Comparison of ENCODE assay signal across 8 mouse cellular contexts in the genomic region with DNA sequence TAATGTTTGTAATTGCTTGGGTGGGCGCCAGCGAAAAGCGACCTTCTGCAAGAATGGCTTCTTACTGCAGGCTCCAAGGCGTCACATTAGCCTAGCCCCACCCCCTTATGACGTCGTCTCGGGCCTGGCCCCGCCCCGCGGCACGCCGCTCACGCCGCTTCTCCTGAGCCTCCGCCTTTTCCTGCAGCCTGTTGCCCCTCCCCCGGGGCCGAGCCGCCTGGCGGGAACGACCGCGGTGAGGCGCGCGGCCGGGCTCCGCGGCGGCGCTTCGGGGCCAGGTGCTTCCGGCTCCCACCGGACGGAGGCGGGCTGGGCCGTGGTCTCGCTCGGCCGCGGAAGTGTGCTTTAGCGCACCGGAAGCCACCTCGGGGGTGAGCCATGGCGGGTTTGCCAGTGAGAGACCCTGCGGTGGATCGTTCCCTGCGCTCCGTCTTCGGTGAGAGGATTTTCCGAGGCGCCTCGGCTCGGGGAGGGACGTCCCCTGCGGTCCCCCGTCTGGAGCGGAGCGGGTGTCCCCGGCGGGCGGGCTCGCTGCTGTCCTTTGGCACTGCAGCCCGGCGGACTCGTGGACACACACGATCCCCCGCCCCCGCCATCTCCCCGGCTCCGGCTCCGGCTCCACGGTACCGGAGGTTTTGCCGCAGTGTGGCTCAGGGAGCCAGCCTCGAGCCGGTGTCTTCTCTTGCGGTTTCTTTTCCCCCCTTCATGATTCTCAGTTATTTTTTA. TPM values are rescaled to one million over a fixed set of nuclear protein-coding genes. Genes with fewer than 3 reads are reported as not detected.
DNase-seq lines count a peak whose midpoint lies in the region; ATAC-seq and TF ChIP-seq lines count a peak whose summit lies in the region.

A gene (plus strand): TSS at position 201 of the 726 bp plus-strand sequence.

- H3K4me2 ChIP-seq in lung, embryonic 16.5 days (ENCODE audit: low read depth, low read length): peak within 1 kb of the TSS; percentile 51

- H3K4me3 ChIP-seq in MEL (ENCODE audit: control insufficient read depth in 1 of 2, insufficient read depth in 1 of 2, low read depth in 2 of 2, low read length in 2 of 2): peak within 1 kb of the TSS; percentile 90 to 96
- H3K4me3 ChIP-seq in cerebellum, adult 2 months (replicated peaks; ENCODE audit: insufficient read depth, low read depth, low read length): peak within 1 kb of the TSS; percentile 52
- peak within 1 kb of the TSS; percentile 61 for H3K4me3 ChIP-seq in lung, embryonic 16.5 days (ENCODE audit: low read length)

- H3K36me3 ChIP-seq in MEL (ENCODE audit: control insufficient read depth in 1 of 2, insufficient read depth in 2 of 2, low read length in 2 of 2): peaks cover 20 to 32% of the 10 kb centered on the region in 2 experiments
- peaks cover 7% of the 10 kb centered on the region; the same call in 1 of the 2 replicates for H3K36me3 ChIP-seq in lung, embryonic 16.5 days (ENCODE audit: control insufficient read depth, insufficient read depth, low read length)

- peak; percentile 88 to 94 for ATAC-seq in hematopoietic stem cell, adult 5-6 weeks (replicated peaks in 1 of 2; ENCODE audit: insufficient read depth in 1 of 2, low FRiP score in 2 of 2, low TSS enrichment in 1 of 2, low read depth in 1 of 2, poor library complexity in 2 of 2, severe bottlenecking in 2 of 2)
- peak; percentile 99 for ATAC-seq in lung, embryonic 16.5 days (ENCODE audit: low read depth)

- H3K27me3 ChIP-seq in MEL (ENCODE audit: control insufficient read depth in 1 of 2, insufficient read depth in 2 of 2, low read length in 2 of 2): no peaks in the 10 kb centered on the region
- no peaks in the 10 kb centered on the region for H3K27me3 ChIP-seq in cerebellum, adult 2 months (ENCODE audit: control insufficient read depth, insufficient read depth, low read length)
- H3K27me3 ChIP-seq in lung, embryonic 16.5 days (ENCODE audit: control insufficient read depth, insufficient read depth, low read depth, low read length): no peaks in the 10 kb centered on the region

- peak within 1 kb of the TSS; percentile 78 for H3K27ac ChIP-seq in MEL (ENCODE audit: control insufficient read depth, low read depth, low read length)
- peak within 1 kb of the TSS; percentile 72 for H3K27ac ChIP-seq in cerebellum, adult 2 months (ENCODE audit: insufficient read depth, low read length)
- peak within 1 kb of the TSS; percentile 90 for H3K27ac ChIP-seq in lung, embryonic 16.5 days (ENCODE audit: low read length)

- 10% methylated on average over 62 of the region's 77 CpGs for WGBS in cerebellum, adult 2 months
- 24% methylated on average over 62 of the region's 77 CpGs for WGBS in lung, embryonic 16.5 days

- peak in 1 of 2 experiments; percentile 21; a peak in 1 of 4 replicates for TF ChIP-seq EP300 in MEL (IDR thresholded peaks at IDR 0.05; ENCODE audit: low read depth in 1 of 2, low read length in 2 of 2)

- no peak for TF ChIP-seq RAD21 in MEL (IDR thresholded peaks at IDR 0.05; ENCODE audit: low read depth, low read length)

- H3K79me2 ChIP-seq in MEL (ENCODE audit: control insufficient read depth, insufficient read depth, low read length, poor library complexity): peaks cover 19% of the 10 kb centered on the region

- TF ChIP-seq CTCF in MEL (IDR thresholded peaks at IDR 0.05 in 2 of 3, conservative IDR thresholded peaks at IDR 0.05 in 1 of 3; ENCODE audit: control insufficient read depth in 1 of 3, insufficient read depth in 1 of 3, low read depth in 2 of 3, low read length in 3 of 3, poor library complexity in 1 of 3, severe bottlenecking in 1 of 3): no peak
- TF ChIP-seq CTCF in cerebellum, adult 2 months (IDR thresholded peaks at IDR 0.05; ENCODE audit: borderline replicate concordance, insufficient read depth, low read depth, low read length): no peak

- H3K9ac ChIP-seq in MEL (ENCODE audit: control insufficient read depth, low read depth, low read length, poor library complexity, severe bottlenecking): peak within 1 kb of the TSS; percentile 97
- H3K9ac ChIP-seq in lung, embryonic 16.5 days (ENCODE audit: low read length): peak within 1 kb of the TSS; percentile 75

- H3K4me1 ChIP-seq in MEL (ENCODE audit: control insufficient read depth in 1 of 2, insufficient read depth in 2 of 2, low read length in 2 of 2): peaks cover 3 to 13% of the 10 kb centered on the region in 2 experiments
- H3K4me1 ChIP-seq in cerebellum, adult 2 months (ENCODE audit: control insufficient read depth, insufficient read depth, low read length): no peaks in the 10 kb centered on the region
- H3K4me1 ChIP-seq in lung, embryonic 16.5 days (replicated peaks; ENCODE audit: control insufficient read depth, insufficient read depth, low read length): no peaks in the 10 kb centered on the region

- H3K9me3 ChIP-seq in MEL (replicated peaks; ENCODE audit: insufficient read depth, low read length): no peaks in the 10 kb centered on the region
- no peaks in the 10 kb centered on the region for H3K9me3 ChIP-seq in lung, embryonic 16.5 days (ENCODE audit: control insufficient read depth, low read length)

- DNase-seq in MEL (ENCODE audit: low read depth, low spot score): peak; percentile 100
- peak; percentile 95 to 96 for DNase-seq in cerebellum, adult 2 months
- DNase-seq in forelimb bud, embryonic 11.5 days (ENCODE audit: low read depth, low spot score): peak; percentile 89
- DNase-seq in layer of hippocampus, adult 9-10 months (ENCODE audit: low spot score): peak; percentile 65
- peak; percentile 75 for DNase-seq in ovary, postnatal 10 days (ENCODE audit: low spot score)
- DNase-seq in thymus, postnatal 10 days (ENCODE audit: low spot score in 2 of 2): peak; percentile 92 to 93

- TF ChIP-seq POLR2A in MEL (IDR thresholded peaks at IDR 0.05; ENCODE audit: control insufficient read depth in 1 of 2, insufficient read depth in 1 of 2, low read depth in 1 of 2, low read length in 2 of 2, poor library complexity in 1 of 2): peak in 1 of 2 experiments; percentile 97; a peak in 2 of 4 replicates
- TF ChIP-seq POLR2A in cerebellum, adult 2 months (IDR thresholded peaks at IDR 0.05; ENCODE audit: borderline replicate concordance, insufficient read depth, low read length): peak; percentile 76; the same call in 1 of the 2 replicates

TF ChIP-seq in MEL, 35 proteins besides CTCF, POLR2A, EP300 and RAD21 (continues in another document):
- TF ChIP-seq SIN3A (IDR thresholded peaks at IDR 0.05; ENCODE audit: low read length): peak; percentile 25; the same call in 1 of the 2 replicates
- no peak for TF ChIP-seq MEF2A (IDR thresholded peaks at IDR 0.05; ENCODE audit: extremely low read depth, insufficient replicate concordance, low read depth, low read length, poor library complexity, severe bottlenecking)
- TF ChIP-seq TBP (IDR thresholded peaks at IDR 0.05; ENCODE audit: low read depth, low read length): peak; percentile 83
- no peak for TF ChIP-seq MYB (IDR thresholded peaks at IDR 0.05; ENCODE audit: low read depth, low read length)
- peak; percentile 39; the same call in 1 of the 2 replicates for TF ChIP-seq MYC (IDR thresholded peaks at IDR 0.05; ENCODE audit: low read depth, low read length)
- peak; percentile 46; the same call in 1 of the 2 replicates for TF ChIP-seq BHLHE40 (IDR thresholded peaks at IDR 0.05; ENCODE audit: borderline replicate concordance, low read depth, low read length)
- peak; percentile 83 for TF ChIP-seq ELF1 (IDR thresholded peaks at IDR 0.05; ENCODE audit: low read depth, low read length)
- TF ChIP-seq ZNF384 (IDR thresholded peaks at IDR 0.05; ENCODE audit: low read depth, low read length): no peak
- no peak for TF ChIP-seq GABPA (IDR thresholded peaks at IDR 0.05; ENCODE audit: low read depth, low read length)
- no peak for TF ChIP-seq USF2 (IDR thresholded peaks at IDR 0.05; ENCODE audit: borderline replicate concordance in 1 of 2, insufficient read depth in 1 of 2, low read depth in 1 of 2, low read length in 2 of 2)
- no peak for TF ChIP-seq ZKSCAN1 (IDR thresholded peaks at IDR 0.05; ENCODE audit: low read depth, low read length)
- TF ChIP-seq ZMIZ1 (IDR thresholded peaks at IDR 0.05; ENCODE audit: low read depth, low read length): peak; percentile 73
- TF ChIP-seq UBTF (IDR thresholded peaks at IDR 0.05; ENCODE audit: borderline replicate concordance, insufficient read depth, low read depth, low read length): peak; percentile 95
- TF ChIP-seq SMC3 (IDR thresholded peaks at IDR 0.05; ENCODE audit: low read depth, low read length): no peak
- no peak; the same call in 1 of the 2 replicates for TF ChIP-seq KAT2A (conservative IDR thresholded peaks at IDR 0.05; ENCODE audit: low read depth, low read length)
- no peak for TF ChIP-seq GATA1 (IDR thresholded peaks at IDR 0.05; ENCODE audit: low read depth, low read length)
- TF ChIP-seq CHD1 (IDR thresholded peaks at IDR 0.05; ENCODE audit: low read depth, low read length): no peak
- peak; percentile 71; the same call in 1 of the 2 replicates for TF ChIP-seq POLR2AphosphoS5 (IDR thresholded peaks at IDR 0.05; ENCODE audit: borderline replicate concordance, low read depth, low read length)
- TF ChIP-seq HCFC1 (IDR thresholded peaks at IDR 0.05; ENCODE audit: low read depth, low read length): peak; percentile 73
- TF ChIP-seq ZC3H11A (IDR thresholded peaks at IDR 0.05; ENCODE audit: low read depth, low read length): 0 out of 2 replicates have a peak, but pooled peaks have one; percentile 4
- TF ChIP-seq NRF1 (IDR thresholded peaks at IDR 0.05; ENCODE audit: insufficient read depth, low read depth, low read length, poor library complexity, severe bottlenecking): peak; percentile 44; the same call in 1 of the 2 replicates
- no peak for TF ChIP-seq USF1 (IDR thresholded peaks at IDR 0.05; ENCODE audit: low read depth, low read length)
- no peak for TF ChIP-seq CHD2 (IDR thresholded peaks at IDR 0.05; ENCODE audit: low read length)
- peak; percentile 18; the same call in 1 of the 2 replicates for TF ChIP-seq ETS1 (IDR thresholded peaks at IDR 0.05; ENCODE audit: low read depth, low read length)
- TF ChIP-seq POLR2AphosphoS2 (IDR thresholded peaks at IDR 0.05; ENCODE audit: low read length): peak; percentile 79
- TF ChIP-seq TCF12 (IDR thresholded peaks at IDR 0.05; ENCODE audit: low read depth, low read length): 0 out of 2 replicates have a peak, but pooled peaks have one; percentile 26
- TF ChIP-seq MAZ (IDR thresholded peaks at IDR 0.05; ENCODE audit: low read depth, low read length): peak; percentile 48; the same call in 1 of the 2 replicates
- TF ChIP-seq RCOR1 (IDR thresholded peaks at IDR 0.05; ENCODE audit: low read depth, low read length): no peak

RNA-seq across cellular contexts. Expression of the gene that starts here (rescaled TPM):
- 180 and 183 TPM in 2 replicates for total RNA-seq in MEL (2012; rRNA removed)
- polyA plus RNA-seq in MEL (2012; ENCODE audit: insufficient read depth in 1 of 2, insufficient read length in 2 of 2, low read depth in 1 of 2, low replicate concordance in 2 of 2, missing spikeins in 1 of 2): 100 to 1,000 TPM; 354 to 890 TPM
- 106 and 109 TPM in 2 replicates for polyA plus RNA-seq in cerebellum, adult 2 months (2012; rRNA removed)
- total RNA-seq in hematopoietic stem cell, adult 5-6 weeks (2017): 94.9 and 176 TPM in 2 replicates
- 43.8 and 46.5 TPM in 2 replicates for polyA plus RNA-seq in lung, embryonic 16.5 days (2015; fragmentation: Nextera tagmentation; extraction: Ambion mirVana)

Comparison
In these comparisons a context has a peak if more than half of its experiments do, and no peak if none do; other contexts are left out.
1. Peak in every context shown above with its lines: DNase-seq, ATAC-seq, H3K4me3 ChIP-seq and H3K27ac ChIP-seq.